Mouse (Mus musculus): ENCODE data around the gene Nup54. TPM values are rescaled to one million over a fixed set of nuclear protein-coding genes. Genes with fewer than 3 reads are reported as not detected.

Nup54 gene
- polyA plus RNA-seq, 1 experiment from 2014 or later, result 37.3 TPM

GRCm38 (mm10) chr5:92404400-92404678, 30.7 kb downstream of the Nup54 start:
- no peak for TF ChIP-seq CTCF (IDR thresholded peaks at IDR 0.05; ENCODE audit: low read depth)
- DNase-seq (ENCODE audit: low spot score) (no peak), ATAC-seq (replicated peaks; ENCODE audit: low FRiP score, low read depth) (no peak)
- no peak overlapping the region for H3K9ac ChIP-seq (ENCODE audit: low read depth, low read length)
- H3K27me3 ChIP-seq (ENCODE audit: insufficient read depth, low read length), result no peaks in the 10 kb centered on the region
- no peaks in the 10 kb centered on the region for H3K9me3 ChIP-seq (replicated peaks; ENCODE audit: low read length)
- H3K27ac ChIP-seq, result no peak overlapping the region
- H3K36me3 ChIP-seq (ENCODE audit: insufficient read depth, low read length), result no peaks in the 10 kb centered on the region
- 10% methylated on average over 2 of the region's 2 CpGs for WGBS
- H3K4me1 ChIP-seq (replicated peaks; ENCODE audit: insufficient read depth, low read length), result no peaks in the 10 kb centered on the region
- no peak overlapping the region for H3K4me2 ChIP-seq (ENCODE audit: low read length)
- no peak overlapping the region for H3K4me3 ChIP-seq (replicated peaks; ENCODE audit: low read depth, low read length)

- Histone ChIP-seq H3K4me3 (replicated peaks; ENCODE audit: low read depth, low read length) (no peak overlapping the region), H3K4me2 (ENCODE audit: low read length) (no peak overlapping the region), H3K4me1 (replicated peaks; ENCODE audit: insufficient read depth, low read length) (no peaks in the 10 kb centered on the region), H3K27me3 (ENCODE audit: insufficient read depth, low read length) (no peaks in the 10 kb centered on the region), H3K27ac (no peak overlapping the region), H3K9me3 (replicated peaks; ENCODE audit: low read length) (no peaks in the 10 kb centered on the region), H3K9ac (ENCODE audit: low read depth, low read length) (no peak overlapping the region), H3K36me3 (ENCODE audit: insufficient read depth, low read length) (no peaks in the 10 kb centered on the region)
- no peak for ATAC-seq (replicated peaks; ENCODE audit: low FRiP score, low read depth)
- 51% methylated on average over 10 of the region's 10 CpGs for WGBS
- no peak for DNase-seq (ENCODE audit: low spot score)
- no peak for TF ChIP-seq CTCF (IDR thresholded peaks at IDR 0.05; ENCODE audit: low read depth)
Measured at GRCm38 (mm10) chr5:92403562-92404399, 31.2 kb downstream of the Nup54 start.

- H3K4me3 ChIP-seq (replicated peaks; ENCODE audit: low read depth, low read length), result no peak overlapping the region
- no peaks in the 10 kb centered on the region for H3K4me1 ChIP-seq (replicated peaks; ENCODE audit: insufficient read depth, low read length)
- H3K9me3 ChIP-seq (replicated peaks; ENCODE audit: low read length), result no peaks in the 10 kb centered on the region
- H3K36me3 ChIP-seq (ENCODE audit: insufficient read depth, low read length), result no peaks in the 10 kb centered on the region
- ATAC-seq (replicated peaks; ENCODE audit: low FRiP score, low read depth) (no peak), DNase-seq (ENCODE audit: low spot score) (no peak)
- no peak overlapping the region for H3K4me2 ChIP-seq (ENCODE audit: low read length)
- H3K27me3 ChIP-seq (ENCODE audit: insufficient read depth, low read length), result no peaks in the 10 kb centered on the region
- no peak overlapping the region for H3K9ac ChIP-seq (ENCODE audit: low read depth, low read length)
- no peak overlapping the region for H3K27ac ChIP-seq
- WGBS, result 62% methylated on average over 9 of the region's 9 CpGs
- TF ChIP-seq CTCF (IDR thresholded peaks at IDR 0.05; ENCODE audit: low read depth), result no peak
Measured at GRCm38 (mm10) chr5:92402816-92403215, 32.2 kb downstream of the Nup54 start.

GRCm38 (mm10) chr5:92398153-92398552, 36.9 kb downstream of the Nup54 start:
- no peak overlapping the region for H3K4me2 ChIP-seq (ENCODE audit: low read length)
- TF ChIP-seq CTCF (IDR thresholded peaks at IDR 0.05; ENCODE audit: low read depth), result peak; percentile 83
- no peak overlapping the region for H3K9ac ChIP-seq (ENCODE audit: low read depth, low read length)
- H3K4me3 ChIP-seq (replicated peaks; ENCODE audit: low read depth, low read length), result no peak overlapping the region
- ATAC-seq (replicated peaks; ENCODE audit: low FRiP score, low read depth) (peak; percentile 83), DNase-seq (ENCODE audit: low spot score) (peak; percentile 91)
- no peaks in the 10 kb centered on the region for H3K9me3 ChIP-seq (replicated peaks; ENCODE audit: low read length)
- H3K27ac ChIP-seq, result no peak overlapping the region
- H3K27me3 ChIP-seq (ENCODE audit: insufficient read depth, low read length), result no peaks in the 10 kb centered on the region
- no peaks in the 10 kb centered on the region for H3K4me1 ChIP-seq (replicated peaks; ENCODE audit: insufficient read depth, low read length)
- H3K36me3 ChIP-seq (ENCODE audit: insufficient read depth, low read length), result no peaks in the 10 kb centered on the region
- WGBS, result 20% methylated on average over 5 of the region's 5 CpGs

GRCm38 (mm10) chr5:92396476-92396875, 38.5 kb downstream of the Nup54 start:
- DNase-seq (ENCODE audit: low spot score) (no peak), ATAC-seq (replicated peaks; ENCODE audit: low FRiP score, low read depth) (no peak)
- H3K4me3 ChIP-seq (replicated peaks; ENCODE audit: low read depth, low read length), result no peak overlapping the region
- no peaks in the 10 kb centered on the region for H3K9me3 ChIP-seq (replicated peaks; ENCODE audit: low read length)
- H3K27me3 ChIP-seq (ENCODE audit: insufficient read depth, low read length), result no peaks in the 10 kb centered on the region
- H3K36me3 ChIP-seq (ENCODE audit: insufficient read depth, low read length), result no peaks in the 10 kb centered on the region
- no peak overlapping the region for H3K27ac ChIP-seq
- no peak for TF ChIP-seq CTCF (IDR thresholded peaks at IDR 0.05; ENCODE audit: low read depth)
- no peak overlapping the region for H3K4me2 ChIP-seq (ENCODE audit: low read length)
- WGBS, result 76% methylated on average over 6 of the region's 6 CpGs
- no peak overlapping the region for H3K9ac ChIP-seq (ENCODE audit: low read depth, low read length)
- H3K4me1 ChIP-seq (replicated peaks; ENCODE audit: insufficient read depth, low read length), result no peaks in the 10 kb centered on the region

GRCm38 (mm10) chr5:92395764-92396163, 39.3 kb downstream of the Nup54 start:
- ATAC-seq (replicated peaks; ENCODE audit: low FRiP score, low read depth) (no peak), DNase-seq (ENCODE audit: low spot score) (no peak)
- H3K27me3 ChIP-seq (ENCODE audit: insufficient read depth, low read length), result 0 out of 2 replicates have a peak, but pooled peaks cover 2% of the 10 kb centered on the region
- H3K4me1 ChIP-seq (replicated peaks; ENCODE audit: insufficient read depth, low read length), result no peaks in the 10 kb centered on the region
- WGBS, result 88% methylated on average over 3 of the region's 3 CpGs
- no peak for TF ChIP-seq CTCF (IDR thresholded peaks at IDR 0.05; ENCODE audit: low read depth)
- no peak overlapping the region for H3K9ac ChIP-seq (ENCODE audit: low read depth, low read length)
- H3K9me3 ChIP-seq (replicated peaks; ENCODE audit: low read length), result no peaks in the 10 kb centered on the region
- no peaks in the 10 kb centered on the region for H3K36me3 ChIP-seq (ENCODE audit: insufficient read depth, low read length)
- H3K27ac ChIP-seq, result no peak overlapping the region
- no peak overlapping the region for H3K4me2 ChIP-seq (ENCODE audit: low read length)
- H3K4me3 ChIP-seq (replicated peaks; ENCODE audit: low read depth, low read length), result no peak overlapping the region

GRCm38 (mm10) chr5:92393863-92394262, 41.2 kb downstream of the Nup54 start:
- no peak for TF ChIP-seq CTCF (IDR thresholded peaks at IDR 0.05; ENCODE audit: low read depth)
- H3K9ac ChIP-seq (ENCODE audit: low read depth, low read length), result no peak overlapping the region
- WGBS, result 69% methylated on average over 10 of the region's 10 CpGs
- DNase-seq (ENCODE audit: low spot score) (no peak), ATAC-seq (replicated peaks; ENCODE audit: low FRiP score, low read depth) (no peak)
- peaks cover 5% of the 10 kb centered on the region; the same call in 1 of the 2 replicates for H3K27me3 ChIP-seq (ENCODE audit: insufficient read depth, low read length)
- no peaks in the 10 kb centered on the region for H3K4me1 ChIP-seq (replicated peaks; ENCODE audit: insufficient read depth, low read length)
- H3K36me3 ChIP-seq (ENCODE audit: insufficient read depth, low read length), result no peaks in the 10 kb centered on the region
- no peak overlapping the region for H3K4me2 ChIP-seq (ENCODE audit: low read length)
- H3K9me3 ChIP-seq (replicated peaks; ENCODE audit: low read length), result no peaks in the 10 kb centered on the region
- H3K27ac ChIP-seq, result no peak overlapping the region
- H3K4me3 ChIP-seq (replicated peaks; ENCODE audit: low read depth, low read length), result no peak overlapping the region

Data from kidney, postnatal 0 days (tissue).